Mouse (Mus musculus): ENCODE results near the gene Cdadc1. TPM values are rescaled to one million over a fixed set of nuclear protein-coding genes. Genes with fewer than 3 reads are reported as not detected.

Cdadc1 gene
- polyA plus RNA-seq, 1 experiment from 2014 or later, result 33.3 TPM

Other genes starting within 250 kb of the Cdadc1 start
- gene Phf11d, start 232.5 kb downstream of the Cdadc1 start, polyA plus RNA-seq (2014; fragmentation: Nextera tagmentation; extraction: Ambion mirVana), result 0.14 and 0.18 TPM in 2 replicates
- gene Phf11c, start 202.6 kb downstream of the Cdadc1 start, polyA plus RNA-seq (2014; fragmentation: Nextera tagmentation; extraction: Ambion mirVana), result 0.45 and 0.63 TPM in 2 replicates
- 13.1 and 13.7 TPM in 2 replicates for gene Setdb2, start 157.1 kb downstream of the Cdadc1 start, polyA plus RNA-seq (2014; fragmentation: Nextera tagmentation; extraction: Ambion mirVana)
- 47.0 and 47.3 TPM in 2 replicates for gene Cab39l, start 157.0 kb downstream of the Cdadc1 start, polyA plus RNA-seq (2014; fragmentation: Nextera tagmentation; extraction: Ambion mirVana)
- 11.2 and 12.0 TPM in 2 replicates for gene Shisa2, start 27.3 kb upstream of the Cdadc1 start, polyA plus RNA-seq (2014; fragmentation: Nextera tagmentation; extraction: Ambion mirVana)